Mouse (Mus musculus): Measurements from ENCODE around the gene Chkb. TPM values are rescaled to one million over a fixed set of nuclear protein-coding genes. Genes with fewer than 3 reads are reported as not detected.

Gene Chkb
- polyA plus RNA-seq, 1 experiment: 35.6 TPM

DNA sequence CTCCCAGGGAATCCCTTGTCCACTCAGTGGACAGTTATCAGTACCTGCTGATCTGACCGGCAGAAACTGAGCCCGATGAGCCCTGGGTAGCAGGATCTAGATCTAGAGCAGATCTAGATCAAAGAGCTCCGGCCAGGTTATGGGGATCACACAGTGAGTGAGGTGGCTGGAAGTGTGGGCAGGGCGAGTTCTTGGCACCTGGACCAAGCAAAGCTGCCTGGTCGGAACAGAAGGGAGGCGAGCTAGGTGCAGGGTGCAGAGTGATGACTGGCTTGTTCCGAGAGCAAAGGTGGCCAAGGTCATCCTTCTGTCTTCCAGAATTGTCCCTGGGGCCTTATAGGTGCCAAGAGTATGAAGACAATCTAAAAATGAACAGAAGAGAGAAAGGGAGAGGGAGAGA, 30.1 kb upstream of the Chkb start:
- H3ac ChIP-seq (ENCODE audit: control insufficient read depth, insufficient read length): no peak overlapping the region
- no peaks in the 10 kb centered on the region for H3K79me2 ChIP-seq (ENCODE audit: control insufficient read depth, insufficient read depth)
- TF ChIP-seq MAX (IDR thresholded peaks at IDR 0.05; ENCODE audit: low read depth): no peak
- TF ChIP-seq USF1 (IDR thresholded peaks at IDR 0.05; ENCODE audit: low read depth): no peak
- no peak for TF ChIP-seq MYOG (IDR thresholded peaks at IDR 0.05; ENCODE audit: control insufficient read depth in 1 of 3, insufficient read depth in 1 of 3, insufficient read length in 2 of 3, low read depth in 2 of 3)
- TF ChIP-seq TCF3 (IDR thresholded peaks at IDR 0.05; ENCODE audit: insufficient read length, low read depth): no peak
- no peak for TF ChIP-seq POLR2AphosphoS2 (IDR thresholded peaks at IDR 0.05; ENCODE audit: insufficient read length, low read depth)
- TF ChIP-seq MYOD1 (IDR thresholded peaks at IDR 0.05; ENCODE audit: control insufficient read depth in 1 of 3, insufficient read length in 2 of 3, low read depth in 2 of 3): no peak
- TF ChIP-seq REST (IDR thresholded peaks at IDR 0.05; ENCODE audit: insufficient read depth, insufficient read length): no peak
- TF ChIP-seq CEBPB (IDR thresholded peaks at IDR 0.05; ENCODE audit: insufficient read depth, poor library complexity, severe bottlenecking): no peak
- no peak for TF ChIP-seq TCF12 (IDR thresholded peaks at IDR 0.05; ENCODE audit: insufficient read depth, poor library complexity, severe bottlenecking)
- TF ChIP-seq E2F4 (IDR thresholded peaks at IDR 0.05; ENCODE audit: insufficient read depth): no peak
- TF ChIP-seq SRF (IDR thresholded peaks at IDR 0.05; ENCODE audit: control insufficient read depth, insufficient read length, low read depth): no peak
- no peak for TF ChIP-seq POLR2A (IDR thresholded peaks at IDR 0.05; ENCODE audit: insufficient read length, low read depth)
- no peaks in the 10 kb centered on the region for H3K36me3 ChIP-seq (ENCODE audit: control insufficient read depth, insufficient read depth)
- no peak overlapping the region for H3K4me3 ChIP-seq
- no peak overlapping the region for H3K4me2 ChIP-seq (ENCODE audit: low read depth)
- H3K27me3 ChIP-seq (ENCODE audit: control insufficient read depth, insufficient read depth, insufficient read length): peaks cover 69% of the 10 kb centered on the region

DNA sequence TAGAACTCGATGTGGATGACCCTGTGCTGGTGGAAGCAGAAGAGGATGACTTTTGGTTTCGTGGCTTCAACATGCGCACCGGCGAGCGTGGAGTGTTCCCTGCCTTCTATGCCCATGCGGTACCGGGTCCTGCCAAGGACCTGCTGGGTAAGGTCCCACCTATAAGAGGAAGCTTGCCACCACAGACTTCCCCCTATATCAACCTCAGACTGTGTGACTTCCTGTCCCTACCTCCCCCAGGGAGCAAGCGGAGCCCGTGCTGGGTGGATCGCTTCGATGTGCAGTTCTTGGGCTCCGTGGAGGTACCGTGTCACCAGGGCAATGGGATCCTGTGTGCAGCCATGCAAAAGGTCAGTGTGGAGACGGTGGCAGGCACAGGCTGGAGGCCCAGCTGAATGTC, 29.2 kb upstream of the Chkb start:
- H3K27me3 ChIP-seq (ENCODE audit: control insufficient read depth, insufficient read depth, insufficient read length): peaks cover 72% of the 10 kb centered on the region
- TF ChIP-seq E2F4 (IDR thresholded peaks at IDR 0.05; ENCODE audit: insufficient read depth): no peak
- no peak for TF ChIP-seq MAX (IDR thresholded peaks at IDR 0.05; ENCODE audit: low read depth)
- TF ChIP-seq SRF (IDR thresholded peaks at IDR 0.05; ENCODE audit: control insufficient read depth, insufficient read length, low read depth): no peak
- TF ChIP-seq POLR2A (IDR thresholded peaks at IDR 0.05; ENCODE audit: insufficient read length, low read depth): no peak
- TF ChIP-seq MYOG (IDR thresholded peaks at IDR 0.05; ENCODE audit: control insufficient read depth in 1 of 3, insufficient read depth in 1 of 3, insufficient read length in 2 of 3, low read depth in 2 of 3): no peak
- no peak for TF ChIP-seq TCF3 (IDR thresholded peaks at IDR 0.05; ENCODE audit: insufficient read length, low read depth)
- no peak for TF ChIP-seq REST (IDR thresholded peaks at IDR 0.05; ENCODE audit: insufficient read depth, insufficient read length)
- no peak for TF ChIP-seq CEBPB (IDR thresholded peaks at IDR 0.05; ENCODE audit: insufficient read depth, poor library complexity, severe bottlenecking)
- no peak for TF ChIP-seq POLR2AphosphoS2 (IDR thresholded peaks at IDR 0.05; ENCODE audit: insufficient read length, low read depth)
- TF ChIP-seq USF1 (IDR thresholded peaks at IDR 0.05; ENCODE audit: low read depth): no peak
- TF ChIP-seq TCF12 (IDR thresholded peaks at IDR 0.05; ENCODE audit: insufficient read depth, poor library complexity, severe bottlenecking): no peak
- TF ChIP-seq MYOD1 (IDR thresholded peaks at IDR 0.05; ENCODE audit: control insufficient read depth in 1 of 3, insufficient read length in 2 of 3, low read depth in 2 of 3): no peak
- no peaks in the 10 kb centered on the region for H3K79me2 ChIP-seq (ENCODE audit: control insufficient read depth, insufficient read depth)
- no peak overlapping the region for H3K4me3 ChIP-seq
- H3K4me2 ChIP-seq (ENCODE audit: low read depth): no peak overlapping the region
- H3K36me3 ChIP-seq (ENCODE audit: control insufficient read depth, insufficient read depth): no peaks in the 10 kb centered on the region
- no peak overlapping the region for H3ac ChIP-seq (ENCODE audit: control insufficient read depth, insufficient read length)

DNA sequence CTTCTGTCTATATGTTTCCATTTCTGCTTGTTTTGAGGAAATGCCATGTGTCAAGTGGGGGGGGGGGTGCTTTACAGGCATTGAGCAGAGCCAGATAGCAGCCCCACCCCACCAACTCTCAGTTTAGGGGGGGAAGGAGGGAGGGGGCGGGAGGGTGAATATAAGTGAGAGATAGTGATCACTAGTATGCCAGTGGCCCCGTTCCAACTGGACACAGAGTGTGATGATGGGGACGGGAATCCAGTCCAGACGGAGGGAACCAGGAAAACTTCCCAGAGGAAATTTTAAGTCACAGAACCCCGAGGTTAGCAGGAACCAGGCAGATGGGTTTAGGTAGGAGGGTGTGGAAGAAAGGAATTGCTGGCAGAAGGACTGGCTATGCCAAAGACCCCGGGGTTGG, 25.9 kb upstream of the Chkb start:
- no peaks in the 10 kb centered on the region for H3K79me2 ChIP-seq (ENCODE audit: control insufficient read depth, insufficient read depth)
- peaks cover 70% of the 10 kb centered on the region for H3K27me3 ChIP-seq (ENCODE audit: control insufficient read depth, insufficient read depth, insufficient read length)
- H3K36me3 ChIP-seq (ENCODE audit: control insufficient read depth, insufficient read depth): no peaks in the 10 kb centered on the region
- H3K4me3 ChIP-seq: no peak overlapping the region
- H3K4me2 ChIP-seq (ENCODE audit: low read depth): no peak overlapping the region
- TF ChIP-seq SRF (IDR thresholded peaks at IDR 0.05; ENCODE audit: control insufficient read depth, insufficient read length, low read depth) (no peak), CEBPB (IDR thresholded peaks at IDR 0.05; ENCODE audit: insufficient read depth, poor library complexity, severe bottlenecking) (no peak), MYOG (IDR thresholded peaks at IDR 0.05; ENCODE audit: control insufficient read depth in 1 of 3, insufficient read depth in 1 of 3, insufficient read length in 2 of 3, low read depth in 2 of 3) (no peak), USF1 (IDR thresholded peaks at IDR 0.05; ENCODE audit: low read depth) (no peak), E2F4 (IDR thresholded peaks at IDR 0.05; ENCODE audit: insufficient read depth) (no peak), TCF12 (IDR thresholded peaks at IDR 0.05; ENCODE audit: insufficient read depth, poor library complexity, severe bottlenecking) (no peak), MYOD1 (IDR thresholded peaks at IDR 0.05; ENCODE audit: control insufficient read depth in 1 of 3, insufficient read length in 2 of 3, low read depth in 2 of 3) (no peak), TCF3 (IDR thresholded peaks at IDR 0.05; ENCODE audit: insufficient read length, low read depth) (no peak), POLR2AphosphoS2 (IDR thresholded peaks at IDR 0.05; ENCODE audit: insufficient read length, low read depth) (no peak), MAX (IDR thresholded peaks at IDR 0.05; ENCODE audit: low read depth) (no peak), REST (IDR thresholded peaks at IDR 0.05; ENCODE audit: insufficient read depth, insufficient read length) (no peak), POLR2A (IDR thresholded peaks at IDR 0.05; ENCODE audit: insufficient read length, low read depth) (no peak)
- H3ac ChIP-seq (ENCODE audit: control insufficient read depth, insufficient read length): no peak overlapping the region

DNA sequence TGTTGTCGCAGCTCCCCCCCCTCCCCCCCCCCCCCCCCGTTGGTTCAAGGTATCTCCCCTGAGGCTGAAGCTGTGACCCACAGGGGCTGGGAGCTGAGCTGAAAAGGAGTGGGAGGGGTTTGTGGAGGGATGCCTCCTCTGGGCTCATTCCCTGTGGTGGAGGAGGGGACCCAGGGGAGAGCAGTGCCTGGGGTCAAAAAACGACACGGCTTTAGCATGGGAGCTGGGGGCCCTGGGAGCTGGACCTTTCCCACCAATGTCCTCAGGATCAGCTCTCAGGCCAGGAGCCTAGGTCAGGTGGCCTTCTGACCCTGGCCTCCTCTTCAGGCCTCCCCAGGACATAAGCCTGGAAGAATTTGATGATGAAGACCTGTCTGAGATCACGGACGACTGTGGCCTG, 25.1 kb upstream of the Chkb start:
- no peak for TF ChIP-seq TCF12 (IDR thresholded peaks at IDR 0.05; ENCODE audit: insufficient read depth, poor library complexity, severe bottlenecking)
- no peak for TF ChIP-seq POLR2A (IDR thresholded peaks at IDR 0.05; ENCODE audit: insufficient read length, low read depth)
- no peak for TF ChIP-seq REST (IDR thresholded peaks at IDR 0.05; ENCODE audit: insufficient read depth, insufficient read length)
- Histone ChIP-seq H3K4me3 (no peak overlapping the region), H3K36me3 (ENCODE audit: control insufficient read depth, insufficient read depth) (no peaks in the 10 kb centered on the region), H3K4me2 (ENCODE audit: low read depth) (no peak overlapping the region), H3K79me2 (ENCODE audit: control insufficient read depth, insufficient read depth) (no peaks in the 10 kb centered on the region), H3K27me3 (ENCODE audit: control insufficient read depth, insufficient read depth, insufficient read length) (peaks cover 69% of the 10 kb centered on the region), H3ac (ENCODE audit: control insufficient read depth, insufficient read length) (no peak overlapping the region)

DNA sequence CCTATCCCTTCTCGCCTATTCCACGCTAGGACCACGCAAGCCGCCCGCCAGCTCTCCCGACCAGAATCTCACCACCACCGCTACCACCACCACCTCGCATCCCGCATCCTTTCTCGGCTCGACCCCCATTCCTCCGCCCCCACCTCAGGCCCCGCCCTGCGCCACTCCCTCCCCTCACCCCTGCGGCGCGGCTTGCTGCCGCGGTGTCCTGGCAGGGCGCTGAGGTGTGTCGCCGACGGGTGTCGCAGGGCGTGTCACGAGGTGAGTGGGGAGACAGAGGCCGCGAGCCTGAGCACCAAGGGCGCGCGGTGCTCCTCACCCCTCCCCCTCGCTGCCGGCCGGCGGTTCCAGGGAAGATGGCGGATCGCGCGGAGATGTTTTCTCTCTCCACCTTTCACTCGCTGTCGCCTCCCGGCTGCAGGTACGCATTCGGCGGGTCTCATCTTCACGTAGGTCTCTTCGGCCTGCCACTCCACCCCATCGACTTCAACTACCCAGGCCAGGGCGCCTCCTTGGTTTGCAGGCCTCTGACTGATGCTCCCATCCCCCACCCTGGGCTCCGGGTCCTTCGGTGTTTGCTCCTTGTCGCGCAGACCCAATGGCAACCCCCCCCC, 24.3 kb upstream of the Chkb start, which contains the start of gene Mapk8ip2:
Mapk8ip2 (plus strand) TSS at position 49 of the 614 bp plus-strand sequence.
- no peak within 1 kb of the TSS for H3K4me2 ChIP-seq (ENCODE audit: low read depth)
- H3K36me3 ChIP-seq (ENCODE audit: control insufficient read depth, insufficient read depth): no peaks in the 10 kb centered on the region
- H3ac ChIP-seq (ENCODE audit: control insufficient read depth, insufficient read length): no peak within 1 kb of the TSS
- no peak within 1 kb of the TSS for H3K4me3 ChIP-seq
- peaks cover 69% of the 10 kb centered on the region for H3K27me3 ChIP-seq (ENCODE audit: control insufficient read depth, insufficient read depth, insufficient read length)
- H3K79me2 ChIP-seq (ENCODE audit: control insufficient read depth, insufficient read depth): no peaks in the 10 kb centered on the region
- no peak for TF ChIP-seq TCF12 (IDR thresholded peaks at IDR 0.05; ENCODE audit: insufficient read depth, poor library complexity, severe bottlenecking)
- TF ChIP-seq MYOD1 (IDR thresholded peaks at IDR 0.05; ENCODE audit: control insufficient read depth in 1 of 3, insufficient read length in 2 of 3, low read depth in 2 of 3): no peak
- no peak for TF ChIP-seq TCF3 (IDR thresholded peaks at IDR 0.05; ENCODE audit: insufficient read length, low read depth)
- no peak for TF ChIP-seq CEBPB (IDR thresholded peaks at IDR 0.05; ENCODE audit: insufficient read depth, poor library complexity, severe bottlenecking)
- TF ChIP-seq REST (IDR thresholded peaks at IDR 0.05; ENCODE audit: insufficient read depth, insufficient read length): no peak
- TF ChIP-seq MAX (IDR thresholded peaks at IDR 0.05; ENCODE audit: low read depth): no peak
- no peak for TF ChIP-seq E2F4 (IDR thresholded peaks at IDR 0.05; ENCODE audit: insufficient read depth)

Measured in myocyte (in vitro differentiated cells).